Mouse (Mus musculus) hindbrain, embryonic 12.5 days (tissue): ENCODE data around the gene Celsr1. TPM values are rescaled to one million over a fixed set of nuclear protein-coding genes. Genes with fewer than 3 reads are reported as not detected.

Experiments used
- ATAC-seq: fragments of 200-750 bp; cut with Nextera tagmentation; 2 replicates; pipeline ENCODE4 v1.8.0; 2017; ENCODE audit warnings: moderate TSS enrichment; ENCODE audit not compliant: low FRiP score
- H3K27ac ChIP-seq: fragments of 300-500 bp; sonication (generic); 2 replicates; pipeline ENCODE4 v1.5.1; 2016; ENCODE audit warnings: mild to moderate bottlenecking
- H3K27me3 ChIP-seq: fragments of 300-500 bp; sonication (generic); 2 replicates; pipeline ENCODE4 v1.6.1; 2016; ENCODE audit warnings: mild to moderate bottlenecking
- H3K36me3 ChIP-seq: fragments of 300-500 bp; sonication (generic); 2 replicates; pipeline ENCODE4 v1.6.1; 2016; ENCODE audit warnings: mild to moderate bottlenecking
- H3K4me1 ChIP-seq: fragments of 300-500 bp; sonication (generic); 2 replicates; pipeline ENCODE4 v1.6.1; 2016
- H3K4me2 ChIP-seq: fragments of 300-500 bp; sonication (generic); replicated peaks from 2 replicates; pipeline ENCODE4 v1.6.1; 2016; ENCODE audit warnings: mild to moderate bottlenecking
- H3K4me3 ChIP-seq: fragments of 300-500 bp; sonication (generic); 2 replicates; pipeline ENCODE4 v1.5.1; 2016; ENCODE audit warnings: mild to moderate bottlenecking
- H3K9ac ChIP-seq: fragments of 300-500 bp; sonication (generic); 2 replicates; pipeline ENCODE4 v1.6.1; 2016; ENCODE audit warnings: mild to moderate bottlenecking, moderate library complexity
- H3K9me3 ChIP-seq: fragments of 300-500 bp; sonication (generic); replicated peaks from 2 replicates; pipeline ENCODE4 v1.6.1; 2016; ENCODE audit warnings: mild to moderate bottlenecking
- WGBS: fragments of 180-500 bp; shearing (Covaris S2); methylation state at CpG from one replicate; pipeline ENCODE4 v1.1.7; 2016; 5-methylcytosine and 5-hydroxymethylcytosine counted together
- polyA plus RNA-seq: library from polyadenylated mRNA; unstranded; fragments of >200 nt; fragmentation: Nextera tagmentation; extraction: Ambion mirVana; gene quantifications from 2 replicates; pipeline ENCODE4 v1.2.1, GENCODE M21; 2016

The Celsr1 gene
- polyA plus RNA-seq, 1 experiment from 2014 or later: 4.3 TPM

DNA sequence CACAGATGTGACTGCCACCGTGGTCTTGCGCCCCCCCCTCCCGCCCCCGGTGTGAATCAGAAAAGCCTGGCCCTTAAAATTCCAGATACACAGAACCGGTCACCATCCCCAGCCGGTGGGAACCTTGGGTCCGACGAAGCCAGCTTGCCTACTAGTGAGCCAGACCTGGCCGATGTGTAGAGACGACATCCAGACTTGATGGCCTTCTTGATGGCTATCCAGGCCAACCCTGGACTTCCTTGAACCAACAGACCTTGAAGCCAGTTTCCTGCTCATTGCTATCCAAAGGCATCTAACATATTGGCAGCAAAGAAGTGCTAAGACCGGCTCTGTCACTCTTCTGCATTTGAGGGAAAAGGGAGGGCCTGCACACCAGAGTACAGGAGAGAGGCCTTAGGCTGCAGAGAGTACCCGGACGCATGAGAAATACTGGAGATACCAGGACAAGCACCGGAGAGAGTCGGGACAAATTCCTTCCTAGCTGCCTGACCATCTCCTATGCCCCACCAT is 174.5 kb downstream of the Celsr1 start:
- 10% methylated on average over 15 of the region's 15 CpGs for WGBS
- Histone ChIP-seq H3K27me3 (no peaks in the 10 kb centered on the region), H3K9ac (peak overlapping the region; percentile 79)

DNA sequence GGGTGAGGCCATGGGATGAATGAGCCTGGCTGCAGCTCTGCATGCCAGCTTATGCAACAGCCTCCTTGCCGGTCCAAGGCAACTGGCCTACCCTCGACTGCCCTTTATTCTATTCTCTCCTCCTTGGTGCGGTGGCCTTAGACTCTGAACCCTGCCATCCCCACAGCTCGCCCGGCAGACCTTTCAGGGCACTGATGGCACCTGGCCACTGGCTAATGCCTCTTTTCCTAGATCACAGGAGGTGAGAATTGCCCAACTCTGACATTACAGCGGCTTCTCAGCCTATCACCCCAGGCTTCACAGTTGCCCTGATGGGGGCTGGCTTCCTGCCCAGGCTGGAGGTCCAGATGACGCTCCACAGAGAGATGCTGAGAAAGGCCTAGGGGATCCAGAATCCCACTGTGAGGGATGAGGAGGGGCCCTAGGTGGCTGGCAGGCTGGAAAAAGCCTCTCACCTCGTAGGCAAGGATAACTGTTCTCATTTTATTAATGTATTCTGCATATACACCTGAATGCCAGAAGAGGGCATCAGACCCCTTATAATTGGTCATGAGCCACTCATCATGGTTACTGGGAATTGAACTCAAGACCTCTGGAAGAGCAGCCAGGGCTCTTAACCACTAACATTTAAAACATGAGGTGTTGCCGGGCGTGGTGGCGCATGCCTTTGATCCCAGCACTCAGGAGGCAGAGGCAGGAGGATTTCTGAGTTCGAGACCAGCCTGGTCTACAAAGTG is 181.8 kb downstream of the Celsr1 start:
- H3K27ac ChIP-seq: no peak overlapping the region
- H3K4me1 ChIP-seq: no peaks in the 10 kb centered on the region
- no peak overlapping the region for H3K4me2 ChIP-seq
- H3K36me3 ChIP-seq: no peaks in the 10 kb centered on the region
- no peaks in the 10 kb centered on the region for H3K9me3 ChIP-seq
- H3K27me3 ChIP-seq: no peaks in the 10 kb centered on the region
- H3K9ac ChIP-seq: no peak overlapping the region
- no peak for ATAC-seq
- WGBS: 88% methylated on average over 12 of the region's 12 CpGs
- no peak overlapping the region for H3K4me3 ChIP-seq

More for the DNA sequence above, 174.5 kb downstream of the Celsr1 start:
- Histone ChIP-seq H3K4me1 (peaks cover 27% of the 10 kb centered on the region), H3K9me3 (no peaks in the 10 kb centered on the region), H3K4me3 (peak overlapping the region; percentile 75), H3K27ac (peak overlapping the region; percentile 75), H3K36me3 (peaks cover 20% of the 10 kb centered on the region), H3K4me2 (peak overlapping the region; percentile 87)
- ATAC-seq: peak; percentile 72

Other genes with a start within 250 kb of the Celsr1 start
- 16.8 and 17.8 TPM in 2 replicates for gene Cdpf1, start 222.1 kb downstream of the Celsr1 start, polyA plus RNA-seq
- gene Pkdrej, start 212.0 kb downstream of the Celsr1 start, polyA plus RNA-seq: 0.12 TPM in 1 of 2 replicates, not detected in the other
- 3.9 and 6.3 TPM in 2 replicates for gene Ttc38, start 201.5 kb downstream of the Celsr1 start, polyA plus RNA-seq
- gene Gtse1, start 174.0 kb downstream of the Celsr1 start, polyA plus RNA-seq: 23.4 and 24.8 TPM in 2 replicates
- gene Trmu, start 154.5 kb downstream of the Celsr1 start, polyA plus RNA-seq: 42.6 and 47.0 TPM in 2 replicates
- gene Gramd4, start 23.9 kb upstream of the Celsr1 start, polyA plus RNA-seq: 32.5 and 35.2 TPM in 2 replicates
- 26.0 and 28.1 TPM in 2 replicates for gene Cerk, start 152.4 kb upstream of the Celsr1 start, polyA plus RNA-seq
- gene Tbc1d22a, start 180.7 kb upstream of the Celsr1 start, polyA plus RNA-seq: 13.8 and 14.1 TPM in 2 replicates